Mouse (Mus musculus) liver, postnatal 0 days (tissue): Measurements from ENCODE around the gene Foxn1.

Source experiments
- CTCF ChIP-seq: sonication (generic); IDR thresholded peaks from 2 replicates; pipeline ENCODE4 v1.5.1; 2016; ENCODE audit warnings: antibody characterized with exemption, low read depth
- EP300 ChIP-seq: IDR thresholded peaks from 2 replicates; pipeline ENCODE4 v1.6.1; 2016; ENCODE audit warnings: antibody characterized with exemption, low read depth, mild to moderate bottlenecking

GRCm38 (mm10) chr11:78367456-78368225, 18.7 kb downstream of the Foxn1 start:
- TF ChIP-seq CTCF (no peak), EP300 (no peak)
